Mouse (Mus musculus): Measurements from ENCODE around the gene Sinhcaf. TPM values are rescaled to one million over a fixed set of nuclear protein-coding genes. Genes with fewer than 3 reads are reported as not detected.
A peak's percentile ranks its signal among the peaks of the same experiment; 100 is the strongest.

Gene Sinhcaf
- polyA plus RNA-seq, 1 experiment from 2014 or later: 223 TPM

GRCm38 (mm10) chr6:148972059-148972848, 26.0 kb upstream of the Sinhcaf start:
- H3K4me3 ChIP-seq (replicated peaks): no peak overlapping the region
- H3K27ac ChIP-seq: no peak overlapping the region
- no peaks in the 10 kb centered on the region for H3K36me3 ChIP-seq (replicated peaks)
- no peaks in the 10 kb centered on the region for H3K9me3 ChIP-seq
- WGBS: 27% methylated on average over 9 of the region's 9 CpGs
- no peak for ATAC-seq (ENCODE audit: low FRiP score)
- peaks cover 10% of the 10 kb centered on the region for H3K4me1 ChIP-seq
- H3K9ac ChIP-seq: no peak overlapping the region
- H3K27me3 ChIP-seq: no peaks in the 10 kb centered on the region
- no peak overlapping the region for H3K4me2 ChIP-seq

DNA sequence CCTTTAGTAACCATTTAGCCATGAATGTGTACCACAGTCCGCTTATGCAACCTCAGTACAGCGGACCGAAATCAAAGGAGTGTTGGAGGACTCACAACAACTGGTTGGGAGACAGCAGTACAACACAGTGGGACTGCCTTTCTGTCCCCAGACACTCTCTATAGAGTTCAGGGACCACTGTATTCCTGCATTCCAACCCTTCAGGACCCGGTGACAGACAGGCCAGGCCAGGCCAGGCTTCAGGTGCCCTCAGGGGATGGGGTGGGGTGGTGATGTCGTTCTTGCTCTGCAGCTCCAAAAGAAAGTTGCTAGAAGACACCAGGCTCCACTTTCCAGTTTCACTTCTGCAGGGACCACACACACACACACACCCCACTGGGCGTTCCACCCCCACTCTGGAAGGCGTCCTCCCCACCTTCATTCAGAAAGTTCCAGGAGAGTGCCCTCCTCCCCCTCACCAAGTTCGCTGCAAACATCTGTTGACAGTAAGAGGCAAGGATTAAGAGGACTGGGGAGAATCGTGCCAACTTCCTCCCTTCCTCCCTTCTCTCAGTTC, 25.2 kb upstream of the Sinhcaf start:
- Histone ChIP-seq H3K4me2 (no peak overlapping the region), H3K4me3 (replicated peaks) (no peak overlapping the region), H3K27ac (no peak overlapping the region), H3K36me3 (replicated peaks) (no peaks in the 10 kb centered on the region), H3K27me3 (no peaks in the 10 kb centered on the region), H3K9me3 (no peaks in the 10 kb centered on the region), H3K9ac (no peak overlapping the region), H3K4me1 (peaks cover 10% of the 10 kb centered on the region)
- 34% methylated on average over 9 of the region's 9 CpGs for WGBS
- ATAC-seq (ENCODE audit: low FRiP score): no peak

DNA sequence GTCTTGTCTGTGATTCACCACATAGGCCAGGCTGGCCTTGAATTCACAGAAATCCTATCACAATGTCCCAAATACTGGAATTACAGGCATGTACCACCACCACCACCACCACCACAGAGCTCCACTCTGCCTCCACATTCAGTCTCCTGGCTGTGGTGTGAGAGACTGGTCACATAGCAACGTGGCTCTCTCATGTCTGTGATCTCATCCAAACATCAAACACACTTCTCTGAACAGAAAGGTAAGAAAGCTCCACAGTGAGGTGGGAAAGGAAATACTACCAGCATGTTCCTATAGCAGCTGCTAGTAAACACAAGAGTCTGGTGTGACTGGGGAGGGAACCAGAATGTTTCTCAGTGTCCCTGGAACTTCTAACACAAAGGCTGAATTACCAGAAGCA, 15.0 kb upstream of the Sinhcaf start:
- ATAC-seq (ENCODE audit: low FRiP score): no peak
- 48% methylated on average over 1 of the region's 1 CpGs for WGBS

GRCm38 (mm10) chr6:148959540-148960238, 13.4 kb upstream of the Sinhcaf start:
- no peaks in the 10 kb centered on the region for H3K9me3 ChIP-seq
- no peak for ATAC-seq (ENCODE audit: low FRiP score)

More for the DNA sequence above, 15.0 kb upstream of the Sinhcaf start:
- no peak overlapping the region for H3K27ac ChIP-seq
- H3K4me1 ChIP-seq: no peaks in the 10 kb centered on the region
- no peak overlapping the region for H3K9ac ChIP-seq
- H3K4me2 ChIP-seq: no peak overlapping the region
- no peaks in the 10 kb centered on the region for H3K36me3 ChIP-seq (replicated peaks)
- no peaks in the 10 kb centered on the region for H3K27me3 ChIP-seq
- no peaks in the 10 kb centered on the region for H3K9me3 ChIP-seq
- H3K4me3 ChIP-seq (replicated peaks): no peak overlapping the region

GRCm38 (mm10) chr6:148958712-148959111, 12.4 kb upstream of the Sinhcaf start:
- Histone ChIP-seq H3K9ac (no peak overlapping the region), H3K27ac (no peak overlapping the region), H3K4me2 (no peak overlapping the region), H3K36me3 (replicated peaks) (no peaks in the 10 kb centered on the region), H3K9me3 (no peaks in the 10 kb centered on the region), H3K27me3 (no peaks in the 10 kb centered on the region), H3K4me1 (no peaks in the 10 kb centered on the region), H3K4me3 (replicated peaks) (no peak overlapping the region)
- 96% methylated on average over 1 of the region's 1 CpGs for WGBS
- no peak for ATAC-seq (ENCODE audit: low FRiP score)

More at GRCm38 (mm10) chr6:148959540-148960238, 13.4 kb upstream of the Sinhcaf start:
- Histone ChIP-seq H3K27me3 (no peaks in the 10 kb centered on the region), H3K4me1 (no peaks in the 10 kb centered on the region), H3K4me3 (replicated peaks) (no peak overlapping the region), H3K27ac (no peak overlapping the region), H3K9ac (no peak overlapping the region), H3K4me2 (no peak overlapping the region), H3K36me3 (replicated peaks) (no peaks in the 10 kb centered on the region)
- WGBS: 66% methylated on average over 4 of the region's 4 CpGs

DNA sequence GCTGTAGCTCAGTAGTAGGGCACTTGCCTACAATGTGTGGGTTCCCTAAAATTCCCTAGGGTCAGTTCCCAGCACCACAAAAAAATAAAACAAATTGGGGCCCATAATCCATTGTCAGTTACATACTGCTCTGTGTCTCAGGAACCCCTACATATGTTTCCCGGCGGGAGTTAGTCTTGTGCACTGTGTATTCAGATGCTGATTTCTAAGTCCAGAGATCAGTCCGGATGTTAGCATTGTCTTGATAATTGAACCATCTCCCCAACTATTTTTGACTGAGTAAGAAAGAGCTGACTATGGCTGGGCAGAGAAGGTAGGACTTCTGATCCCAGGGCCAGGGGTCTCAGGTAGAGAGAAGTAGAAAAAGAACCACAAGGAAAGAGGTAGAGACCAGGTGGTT, 10.8 kb upstream of the Sinhcaf start:
- Histone ChIP-seq H3K4me2 (no peak overlapping the region), H3K27me3 (no peaks in the 10 kb centered on the region), H3K4me1 (no peaks in the 10 kb centered on the region), H3K36me3 (replicated peaks) (no peaks in the 10 kb centered on the region), H3K4me3 (replicated peaks) (no peak overlapping the region), H3K9ac (no peak overlapping the region), H3K27ac (no peak overlapping the region), H3K9me3 (no peaks in the 10 kb centered on the region)
- ATAC-seq (ENCODE audit: low FRiP score): no peak
- 89% methylated on average over 3 of the region's 3 CpGs for WGBS

- Histone ChIP-seq H3K36me3 (replicated peaks) (no peaks in the 10 kb centered on the region), H3K4me3 (replicated peaks) (no peak overlapping the region), H3K9me3 (no peaks in the 10 kb centered on the region), H3K4me1 (no peaks in the 10 kb centered on the region), H3K9ac (no peak overlapping the region), H3K27ac (no peak overlapping the region), H3K27me3 (no peaks in the 10 kb centered on the region), H3K4me2 (no peak overlapping the region)
- ATAC-seq (ENCODE audit: low FRiP score): no peak
These were observed 9.6 kb upstream of the Sinhcaf start for GRCm38 (mm10) chr6:148955641-148956420.

DNA sequence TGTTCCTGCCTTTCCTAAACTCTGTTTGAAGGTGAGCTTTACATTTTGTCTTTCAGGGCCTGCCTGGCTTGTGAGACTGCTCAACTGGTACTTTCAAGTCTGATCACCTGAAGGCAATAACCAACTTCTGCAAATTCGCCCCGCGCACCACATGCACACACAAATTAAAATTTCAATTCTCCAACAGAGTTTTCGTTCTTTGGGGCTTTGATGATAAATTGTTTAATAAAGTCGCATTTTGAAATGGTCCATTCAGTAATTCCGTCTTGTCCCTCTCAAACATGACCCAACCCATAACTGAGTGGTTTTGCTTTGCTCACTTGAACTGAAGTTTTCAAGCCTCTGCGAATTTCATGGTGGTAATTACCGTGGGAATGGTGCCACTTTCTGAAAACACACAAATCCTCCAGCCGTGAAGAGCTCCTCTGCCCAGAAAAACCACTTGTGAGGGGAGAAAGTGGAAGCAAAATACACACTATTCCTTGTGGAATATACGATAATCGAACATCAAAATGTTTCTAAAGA, 676 bp upstream of the Sinhcaf start:
- 35% methylated on average over 11 of the region's 11 CpGs for WGBS

GRCm38 (mm10) chr6:148945509-148946408, 508 bp downstream of the Sinhcaf start:
- Histone ChIP-seq H3K27me3 (no peaks in the 10 kb centered on the region), H3K4me2 (peak overlapping the region; percentile 65), H3K27ac (peak overlapping the region; percentile 93), H3K9ac (peak overlapping the region; percentile 98), H3K36me3 (replicated peaks) (no peaks in the 10 kb centered on the region; the same call in 1 of the 2 replicates), H3K4me3 (replicated peaks) (peak overlapping the region; percentile 96), H3K4me1 (peaks cover 30% of the 10 kb centered on the region), H3K9me3 (no peaks in the 10 kb centered on the region)
- ATAC-seq (ENCODE audit: low FRiP score): peak; percentile 49
- WGBS: under 1% methylated on average over 75 of the region's 75 CpGs

More for the DNA sequence above, 676 bp upstream of the Sinhcaf start:
- Histone ChIP-seq H3K4me2 (peak overlapping the region; percentile 65), H3K27me3 (no peaks in the 10 kb centered on the region), H3K4me3 (replicated peaks) (peak overlapping the region; percentile 96), H3K4me1 (peaks cover 25% of the 10 kb centered on the region), H3K27ac (peak overlapping the region; percentile 93), H3K9me3 (no peaks in the 10 kb centered on the region), H3K9ac (peak overlapping the region; percentile 98), H3K36me3 (replicated peaks) (no peaks in the 10 kb centered on the region; the same call in 1 of the 2 replicates)
- no peak for ATAC-seq (ENCODE audit: low FRiP score)

DNA sequence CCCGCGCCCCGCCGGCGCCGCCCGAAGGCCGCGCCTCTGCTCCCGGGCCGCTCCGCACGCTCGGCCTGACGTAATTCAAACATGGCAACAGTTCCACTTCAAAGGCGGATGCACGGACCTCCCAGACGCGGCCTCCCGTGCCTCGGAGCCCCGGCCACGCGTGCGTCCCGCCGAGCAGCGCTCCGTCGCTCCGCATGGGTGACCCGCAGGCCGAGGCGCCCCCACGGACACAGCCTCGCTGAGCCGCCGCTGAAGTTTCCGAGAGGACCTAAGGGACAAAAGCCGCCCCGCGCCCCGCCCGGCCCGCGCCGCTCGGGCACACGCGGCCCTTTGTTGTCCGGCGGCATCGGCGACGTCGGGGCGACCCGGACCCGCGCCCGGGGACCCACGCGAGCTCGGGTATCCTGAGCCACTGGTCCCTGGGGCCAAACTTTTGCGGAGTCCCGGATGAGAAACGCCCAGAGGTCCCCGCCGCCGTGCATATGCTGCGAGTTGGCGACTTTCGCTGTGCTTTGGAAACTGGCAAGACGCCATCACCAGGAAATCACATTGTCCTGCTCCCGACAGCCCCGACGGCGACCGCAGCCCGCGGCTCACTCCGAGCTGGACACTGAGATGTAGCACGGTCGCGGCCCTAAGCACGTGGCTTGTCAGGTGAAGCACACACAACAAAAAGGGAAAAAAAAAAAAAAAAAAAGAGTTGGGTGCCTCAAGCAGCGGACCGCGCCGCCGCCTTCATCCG, 1.3 kb downstream of the Sinhcaf start:
- H3K27me3 ChIP-seq: no peaks in the 10 kb centered on the region
- H3K27ac ChIP-seq: peak overlapping the region; percentile 93
- peak overlapping the region; percentile 65 for H3K4me2 ChIP-seq
- under 1% methylated on average over 91 of the region's 92 CpGs for WGBS
- peak; percentile 68 for ATAC-seq (ENCODE audit: low FRiP score)
- peaks cover 31% of the 10 kb centered on the region for H3K4me1 ChIP-seq
- H3K9ac ChIP-seq: peak overlapping the region; percentile 98
- no peaks in the 10 kb centered on the region; the same call in 1 of the 2 replicates for H3K36me3 ChIP-seq (replicated peaks)
- H3K4me3 ChIP-seq (replicated peaks): peak overlapping the region; percentile 96
- H3K9me3 ChIP-seq: no peaks in the 10 kb centered on the region
